8 mouse cellular contexts compared by ENCODE assay signal in genomic region chr6:49263081-49263846, GRCm38 (mm10). TPM values are rescaled to one million over a fixed set of nuclear protein-coding genes. Genes with fewer than 3 reads are reported as not detected.
DNase-seq lines count a peak whose midpoint lies in the region; ATAC-seq lines count a peak whose summit lies in the region.

No protein-coding gene starts in this region.

- H3K27me3 ChIP-seq in forebrain, embryonic 10.5 days (ENCODE audit: poor library complexity, severe bottlenecking): no peaks in the 10 kb centered on the region
- no peaks in the 10 kb centered on the region for H3K27me3 ChIP-seq in hindbrain, embryonic 11.5 days (ENCODE audit: control insufficient read depth, insufficient read depth, low read length)

- peak; percentile 84 for ATAC-seq in hindbrain, embryonic 11.5 days (ENCODE audit: low FRiP score)
- peak; percentile 46 for ATAC-seq in megakaryocyte, adult 5-6 weeks (ENCODE audit: poor library complexity, severe bottlenecking)

- peaks cover 32% of the 10 kb centered on the region for H3K4me1 ChIP-seq in forebrain, embryonic 10.5 days
- no peaks in the 10 kb centered on the region for H3K4me1 ChIP-seq in hindbrain, embryonic 11.5 days (replicated peaks; ENCODE audit: control insufficient read depth, insufficient read depth, low read length)

- peak; percentile 52 for DNase-seq in ES-CJ7 (ENCODE audit: low read depth, low spot score)
- peak; percentile 55 to 65 for DNase-seq in adrenal gland, postnatal 36 days
- DNase-seq in forebrain, embryonic 10.5 days (ENCODE audit: extremely low spot score, low spot score): peak; percentile 59
- peak; percentile 64 for DNase-seq in hindbrain, embryonic 11.5 days (ENCODE audit: low spot score)
- DNase-seq in left cerebral cortex, postnatal 14 days (ENCODE audit: low spot score in 2 of 2): peak; percentile 14 to 39
- peak; percentile 54 for DNase-seq in retina, embryonic 14.5 days (ENCODE audit: low spot score)
- peak; percentile 36 for DNase-seq in urinary bladder, postnatal 25 days (ENCODE audit: low spot score)

- H3K9ac ChIP-seq in hindbrain, embryonic 11.5 days (ENCODE audit: low read depth, low read length): peak overlapping the region; percentile 99

- under 1% methylated on average over 70 of the region's 71 CpGs for WGBS in forebrain, embryonic 10.5 days
- under 1% methylated on average over 71 of the region's 71 CpGs for WGBS in hindbrain, embryonic 11.5 days

- no peaks in the 10 kb centered on the region for H3K9me3 ChIP-seq in forebrain, embryonic 10.5 days
- H3K9me3 ChIP-seq in hindbrain, embryonic 11.5 days (ENCODE audit: control insufficient read depth, low read length): no peaks in the 10 kb centered on the region

- peak overlapping the region; percentile 99 for H3K27ac ChIP-seq in forebrain, embryonic 10.5 days
- H3K27ac ChIP-seq in hindbrain, embryonic 11.5 days (ENCODE audit: low read depth, low read length): peak overlapping the region; percentile 95

- H3K4me3 ChIP-seq in forebrain, embryonic 10.5 days: peak overlapping the region; percentile 82
- peak overlapping the region; percentile 100 for H3K4me3 ChIP-seq in hindbrain, embryonic 11.5 days (ENCODE audit: low read depth, low read length)

- peaks cover 15% of the 10 kb centered on the region for H3K36me3 ChIP-seq in forebrain, embryonic 10.5 days (replicated peaks)
- no peaks in the 10 kb centered on the region for H3K36me3 ChIP-seq in hindbrain, embryonic 11.5 days (ENCODE audit: control insufficient read depth, insufficient read depth, low read length)

- intact Hi-C loops in left cerebral cortex, postnatal 14 days (cut with DNase I): no loop called here

- peak overlapping the region; percentile 50 for H3K4me2 ChIP-seq in hindbrain, embryonic 11.5 days (replicated peaks; ENCODE audit: low read depth, low read length)

RNA-seq across cellular contexts. Expression of gene Tra2a, which starts 0.6 kb away (rescaled TPM):
- total RNA-seq in adrenal gland, postnatal 36 days (2021): 100 to 1,000 TPM in 1 of 2 experiments, 10 to 100 TPM in 1; 53.4 to 103 TPM
- polyA plus RNA-seq in forebrain, embryonic 10.5 days (2016; fragmentation: Nextera tagmentation; extraction: Ambion mirVana): 126 and 127 TPM in 2 replicates
- 56.7 and 82.9 TPM in 2 replicates for polyA plus RNA-seq in hindbrain, embryonic 11.5 days (2014; fragmentation: Nextera tagmentation; extraction: Ambion mirVana)
- 10 to 100 TPM; 66.6 to 82.9 TPM for total RNA-seq in left cerebral cortex, postnatal 14 days (2021)
- total RNA-seq in megakaryocyte, adult 5-6 weeks (2015): 124 and 144 TPM in 2 replicates
- 98.9 and 106 TPM in 2 replicates for total RNA-seq in megakaryocyte, adult 5-6 weeks (2017)

RNA-seq across cellular contexts. Expression of gene Igf2bp3, which starts 48.5 kb away (rescaled TPM):
- total RNA-seq in adrenal gland, postnatal 36 days (2021): under 1 TPM; 0.56 to 0.69 TPM
- 128 and 141 TPM in 2 replicates for polyA plus RNA-seq in forebrain, embryonic 10.5 days (2016; fragmentation: Nextera tagmentation; extraction: Ambion mirVana)
- polyA plus RNA-seq in hindbrain, embryonic 11.5 days (2014; fragmentation: Nextera tagmentation; extraction: Ambion mirVana): 132 and 133 TPM in 2 replicates
- total RNA-seq in left cerebral cortex, postnatal 14 days (2021): under 1 TPM; 0.18 to 0.47 TPM
- total RNA-seq in megakaryocyte, adult 5-6 weeks (2015): 0.02 and 0.05 TPM in 2 replicates
- total RNA-seq in megakaryocyte, adult 5-6 weeks (2017): not detected in 2 replicates

RNA-seq across cellular contexts. Expression of gene Ccdc126, which starts 55.8 kb away (rescaled TPM):
- 10 to 100 TPM; 16.1 to 17.4 TPM for total RNA-seq in adrenal gland, postnatal 36 days (2021)
- polyA plus RNA-seq in forebrain, embryonic 10.5 days (2016; fragmentation: Nextera tagmentation; extraction: Ambion mirVana): 4.3 and 4.9 TPM in 2 replicates
- polyA plus RNA-seq in hindbrain, embryonic 11.5 days (2014; fragmentation: Nextera tagmentation; extraction: Ambion mirVana): 8.0 and 8.5 TPM in 2 replicates
- 1 to 10 TPM; 8.1 to 9.0 TPM for total RNA-seq in left cerebral cortex, postnatal 14 days (2021)
- total RNA-seq in megakaryocyte, adult 5-6 weeks (2015): 6.8 TPM in 2 replicates
- total RNA-seq in megakaryocyte, adult 5-6 weeks (2017): 5.2 and 5.8 TPM in 2 replicates

Comparison
In these comparisons a context has a peak if more than half of its experiments do, and no peak if none do; other contexts are left out.
1. Peak in every context shown above with its lines: DNase-seq, ATAC-seq, H3K4me3 ChIP-seq and H3K27ac ChIP-seq.